Comparison of ENCODE assay signal across 31 mouse cellular contexts in genomic region chr1:105550163-105550562, GRCm38 (mm10).
"Had no signal": no experiment of that assay in that cellular context is flagged by ENCODE, and none has a peak within 500 bp of the region (broad histone marks: within the 10 kb centered on the region; RNA-seq: fewer than 3 reads in every experiment).

No protein-coding gene starts in this region.

- H3K9me3 ChIP-seq: limb, embryonic 10.5 days; limb, embryonic 12.5 days; limb, embryonic 13.5 days; limb, embryonic 15.5 days; liver, embryonic 12.5 days; liver, embryonic 13.5 days; liver, embryonic 15.5 days; lung, embryonic 15.5 days; megakaryocyte, embryonic 14.5 days; midbrain, embryonic 10.5 days; midbrain, embryonic 12.5 days; midbrain, embryonic 13.5 days; midbrain, embryonic 15.5 days had no signal

- H3K4me1 ChIP-seq: limb, embryonic 10.5 days; limb, embryonic 12.5 days; limb, embryonic 13.5 days; limb, embryonic 15.5 days; liver, embryonic 13.5 days; liver, embryonic 15.5 days; lung, embryonic 15.5 days; midbrain, embryonic 10.5 days; midbrain, embryonic 12.5 days; midbrain, embryonic 13.5 days; midbrain, embryonic 15.5 days had no signal

- ATAC-seq: liver, embryonic 12.5 days; liver, postnatal 0 days; lung, postnatal 0 days; midbrain, embryonic 13.5 days; midbrain, embryonic 15.5 days; midbrain, embryonic 16.5 days had no signal

- H3K4me2 ChIP-seq: limb, embryonic 12.5 days; limb, embryonic 13.5 days; limb, embryonic 15.5 days; liver, embryonic 11.5 days; liver, embryonic 12.5 days; liver, embryonic 13.5 days; liver, embryonic 15.5 days; lung, embryonic 14.5 days; lung, embryonic 15.5 days; midbrain, embryonic 11.5 days; midbrain, embryonic 12.5 days; midbrain, embryonic 13.5 days; midbrain, embryonic 15.5 days had no signal

- H3K27me3 ChIP-seq: limb, embryonic 12.5 days; limb, embryonic 13.5 days; limb, embryonic 15.5 days; liver, embryonic 12.5 days; liver, embryonic 13.5 days; liver, embryonic 15.5 days; lung, embryonic 15.5 days; megakaryocyte, embryonic 14.5 days; midbrain, embryonic 12.5 days; midbrain, embryonic 13.5 days; midbrain, embryonic 15.5 days had no signal

- H3K36me3 ChIP-seq: limb, embryonic 10.5 days; liver, embryonic 13.5 days; midbrain, embryonic 12.5 days; midbrain, embryonic 15.5 days had no signal

- H3K9ac ChIP-seq: limb, embryonic 12.5 days; limb, embryonic 13.5 days; limb, embryonic 15.5 days; liver, embryonic 12.5 days; liver, embryonic 13.5 days; liver, embryonic 14.5 days; liver, embryonic 15.5 days; liver, postnatal 0 days; lung, embryonic 14.5 days; lung, embryonic 15.5 days; midbrain, embryonic 12.5 days; midbrain, embryonic 13.5 days; midbrain, embryonic 15.5 days had no signal

- DNase-seq: left cerebral cortex, postnatal 4 days; liver; liver, embryonic 13.5 days; liver, postnatal 0 days; lung, adult 18-20 months; lung, adult 2 months; lung, embryonic 14.5 days; lung, postnatal 10 days; lung, postnatal 14 days; lung, postnatal 36 days; lung, postnatal 4 days; midbrain, embryonic 14.5 days had no signal

- H3K27ac ChIP-seq: limb, embryonic 10.5 days; limb, embryonic 12.5 days; limb, embryonic 13.5 days; limb, embryonic 15.5 days; liver, embryonic 12.5 days; liver, embryonic 13.5 days; liver, embryonic 14.5 days; liver, embryonic 15.5 days; lung, embryonic 15.5 days; macrophage; midbrain, embryonic 10.5 days; midbrain, embryonic 12.5 days; midbrain, embryonic 13.5 days; midbrain, embryonic 15.5 days had no signal

- H3K4me3 ChIP-seq: limb, embryonic 10.5 days; limb, embryonic 12.5 days; limb, embryonic 13.5 days; limb, embryonic 15.5 days; liver, embryonic 12.5 days; liver, embryonic 13.5 days; liver, embryonic 15.5 days; lung, embryonic 15.5 days; megakaryocyte, embryonic 14.5 days; midbrain, embryonic 10.5 days; midbrain, embryonic 12.5 days; midbrain, embryonic 13.5 days; midbrain, embryonic 15.5 days; myocyte had no signal
